Mouse (Mus musculus): ENCODE measurements at regions not wholly inside any gene's neighbourhood (a gene's known extent, or its start where the extent isn't known, plus 50 kb on each side); places are given as distances from the start of the nearest gene placed in this dataset.

GRCm38 (mm10) chr14:9003034-9003433 lies 337.0 kb upstream of the 4930452B06Rik start:
- Histone ChIP-seq H3K9me3 (replicated peaks; ENCODE audit: control insufficient read depth, low read length) (no peaks in the 10 kb centered on the region), H3K27me3 (replicated peaks; ENCODE audit: control insufficient read depth, insufficient read depth, low read length) (no peaks in the 10 kb centered on the region), H3K4me3 (ENCODE audit: low read depth, low read length) (no peak overlapping the region), H3K27ac (ENCODE audit: low read depth, low read length) (no peak overlapping the region), H3K36me3 (ENCODE audit: control insufficient read depth, insufficient read depth, low read length) (no peaks in the 10 kb centered on the region), H3K9ac (ENCODE audit: low read length) (no peak overlapping the region), H3K4me2 (ENCODE audit: low read length) (no peak overlapping the region), H3K4me1 (ENCODE audit: control insufficient read depth, insufficient read depth, low read length) (no peaks in the 10 kb centered on the region)
- DNase-seq (ENCODE audit: low spot score) (no peak), ATAC-seq (no peak)
- WGBS = 71% methylated on average over 2 of the region's 2 CpGs

GRCm38 (mm10) chr14:9000408-9001092 lies 334.5 kb upstream of the 4930452B06Rik start:
- 87% methylated on average over 3 of the region's 3 CpGs for WGBS
- Histone ChIP-seq H3K9ac (ENCODE audit: low read length) (no peak overlapping the region), H3K4me3 (ENCODE audit: low read depth, low read length) (no peak overlapping the region), H3K27me3 (replicated peaks; ENCODE audit: control insufficient read depth, insufficient read depth, low read length) (no peaks in the 10 kb centered on the region), H3K9me3 (replicated peaks; ENCODE audit: control insufficient read depth, low read length) (no peaks in the 10 kb centered on the region), H3K27ac (ENCODE audit: low read depth, low read length) (no peak overlapping the region), H3K4me1 (ENCODE audit: control insufficient read depth, insufficient read depth, low read length) (no peaks in the 10 kb centered on the region), H3K4me2 (ENCODE audit: low read length) (no peak overlapping the region), H3K36me3 (ENCODE audit: control insufficient read depth, insufficient read depth, low read length) (no peaks in the 10 kb centered on the region)
- DNase-seq (ENCODE audit: low spot score) (no peak), ATAC-seq (no peak)

GRCm38 (mm10) chr14:8999815-9000214 lies 333.8 kb upstream of the 4930452B06Rik start:
- Histone ChIP-seq H3K27ac (ENCODE audit: low read depth, low read length) (no peak overlapping the region), H3K36me3 (ENCODE audit: control insufficient read depth, insufficient read depth, low read length) (no peaks in the 10 kb centered on the region), H3K9me3 (replicated peaks; ENCODE audit: control insufficient read depth, low read length) (no peaks in the 10 kb centered on the region), H3K4me2 (ENCODE audit: low read length) (no peak overlapping the region), H3K4me1 (ENCODE audit: control insufficient read depth, insufficient read depth, low read length) (no peaks in the 10 kb centered on the region), H3K9ac (ENCODE audit: low read length) (no peak overlapping the region), H3K27me3 (replicated peaks; ENCODE audit: control insufficient read depth, insufficient read depth, low read length) (no peaks in the 10 kb centered on the region), H3K4me3 (ENCODE audit: low read depth, low read length) (no peak overlapping the region)
- ATAC-seq (no peak), DNase-seq (ENCODE audit: low spot score) (no peak)
- WGBS = 58% methylated on average over 1 of the region's 1 CpGs

GRCm38 (mm10) chr14:8993421-8993820 lies 327.4 kb upstream of the 4930452B06Rik start:
- Histone ChIP-seq H3K4me3 (ENCODE audit: low read depth, low read length) (no peak overlapping the region), H3K9me3 (replicated peaks; ENCODE audit: control insufficient read depth, low read length) (no peaks in the 10 kb centered on the region), H3K27me3 (replicated peaks; ENCODE audit: control insufficient read depth, insufficient read depth, low read length) (no peaks in the 10 kb centered on the region), H3K4me1 (ENCODE audit: control insufficient read depth, insufficient read depth, low read length) (no peaks in the 10 kb centered on the region), H3K36me3 (ENCODE audit: control insufficient read depth, insufficient read depth, low read length) (no peaks in the 10 kb centered on the region), H3K4me2 (ENCODE audit: low read length) (no peak overlapping the region), H3K27ac (ENCODE audit: low read depth, low read length) (no peak overlapping the region), H3K9ac (ENCODE audit: low read length) (no peak overlapping the region)
- no peak for ATAC-seq
- DNase-seq (ENCODE audit: low spot score) = no peak
- WGBS = 89% methylated on average over 1 of the region's 1 CpGs

GRCm38 (mm10) chr14:8985086-8985793 lies 319.2 kb upstream of the 4930452B06Rik start:
- Histone ChIP-seq H3K4me1 (ENCODE audit: control insufficient read depth, insufficient read depth, low read length) (no peaks in the 10 kb centered on the region), H3K4me2 (ENCODE audit: low read length) (no peak overlapping the region), H3K36me3 (ENCODE audit: control insufficient read depth, insufficient read depth, low read length) (no peaks in the 10 kb centered on the region), H3K9me3 (replicated peaks; ENCODE audit: control insufficient read depth, low read length) (no peaks in the 10 kb centered on the region), H3K4me3 (ENCODE audit: low read depth, low read length) (no peak overlapping the region), H3K27ac (ENCODE audit: low read depth, low read length) (no peak overlapping the region), H3K9ac (ENCODE audit: low read length) (no peak overlapping the region), H3K27me3 (replicated peaks; ENCODE audit: control insufficient read depth, insufficient read depth, low read length) (no peaks in the 10 kb centered on the region)
- ATAC-seq = no peak
- WGBS = 91% methylated on average over 4 of the region's 4 CpGs
- no peak for DNase-seq (ENCODE audit: low spot score)

GRCm38 (mm10) chr14:8961554-8961953 lies 295.5 kb upstream of the 4930452B06Rik start:
- DNase-seq (ENCODE audit: low spot score) (no peak), ATAC-seq (no peak)
- Histone ChIP-seq H3K36me3 (ENCODE audit: control insufficient read depth, insufficient read depth, low read length) (no peaks in the 10 kb centered on the region), H3K4me2 (ENCODE audit: low read length) (no peak overlapping the region), H3K9ac (ENCODE audit: low read length) (no peak overlapping the region), H3K9me3 (replicated peaks; ENCODE audit: control insufficient read depth, low read length) (no peaks in the 10 kb centered on the region), H3K27ac (ENCODE audit: low read depth, low read length) (no peak overlapping the region), H3K4me3 (ENCODE audit: low read depth, low read length) (no peak overlapping the region), H3K4me1 (ENCODE audit: control insufficient read depth, insufficient read depth, low read length) (no peaks in the 10 kb centered on the region), H3K27me3 (replicated peaks; ENCODE audit: control insufficient read depth, insufficient read depth, low read length) (no peaks in the 10 kb centered on the region)
- WGBS = 68% methylated on average over 2 of the region's 2 CpGs

- ATAC-seq (no peak), DNase-seq (ENCODE audit: low spot score) (no peak)
- H3K9me3 ChIP-seq (replicated peaks; ENCODE audit: control insufficient read depth, low read length) = no peaks in the 10 kb centered on the region
- no peak overlapping the region for H3K27ac ChIP-seq (ENCODE audit: low read depth, low read length)
- whole genome bisulfite sequencing = 22% methylated on average over 6 of the region's 6 CpGs
- H3K36me3 ChIP-seq (ENCODE audit: control insufficient read depth, insufficient read depth, low read length) = no peaks in the 10 kb centered on the region
- no peak overlapping the region for H3K4me3 ChIP-seq (ENCODE audit: low read depth, low read length)
- H3K4me1 ChIP-seq (ENCODE audit: control insufficient read depth, insufficient read depth, low read length) = no peaks in the 10 kb centered on the region
- no peaks in the 10 kb centered on the region for H3K27me3 ChIP-seq (replicated peaks; ENCODE audit: control insufficient read depth, insufficient read depth, low read length)
- H3K4me2 ChIP-seq (ENCODE audit: low read length) = no peak overlapping the region
- H3K9ac ChIP-seq (ENCODE audit: low read length) = no peak overlapping the region
Measured at GRCm38 (mm10) chr14:8952853-8953397, 286.9 kb upstream of the 4930452B06Rik start.

GRCm38 (mm10) chr14:8948751-8949150 lies 282.7 kb upstream of the 4930452B06Rik start:
- DNase-seq (ENCODE audit: low spot score) = no peak
- no peak for ATAC-seq
- no peaks in the 10 kb centered on the region for H3K27me3 ChIP-seq (replicated peaks; ENCODE audit: control insufficient read depth, insufficient read depth, low read length)
- no peak overlapping the region for H3K4me2 ChIP-seq (ENCODE audit: low read length)
- 65% methylated on average over 2 of the region's 2 CpGs for WGBS
- H3K4me1 ChIP-seq (ENCODE audit: control insufficient read depth, insufficient read depth, low read length) = no peaks in the 10 kb centered on the region
- no peak overlapping the region for H3K27ac ChIP-seq (ENCODE audit: low read depth, low read length)
- no peak overlapping the region for H3K4me3 ChIP-seq (ENCODE audit: low read depth, low read length)
- no peaks in the 10 kb centered on the region for H3K36me3 ChIP-seq (ENCODE audit: control insufficient read depth, insufficient read depth, low read length)
- H3K9ac ChIP-seq (ENCODE audit: low read length) = no peak overlapping the region
- no peaks in the 10 kb centered on the region for H3K9me3 ChIP-seq (replicated peaks; ENCODE audit: control insufficient read depth, low read length)

Data from forebrain, embryonic 14.5 days (tissue).